Mouse (Mus musculus) kidney, adult 2 months (tissue): Measurements from ENCODE around the gene Rfx4. TPM values are rescaled to one million over a fixed set of nuclear protein-coding genes. Genes with fewer than 3 reads are reported as not detected.

Experiments
- DNase-seq: peaks from one replicate; pipeline ENCODE4 v3.0.0; 2021
- H3K27ac ChIP-seq: fragments of 200-500 bp; 2 replicates; pipeline ENCODE4 v1.5.1; 2012; ENCODE audit warnings: low read depth, low read length, control low read depth, inconsistent platforms; ENCODE audit not compliant: insufficient read depth
- H3K27me3 ChIP-seq: fragments of 200-500 bp; replicated peaks from 2 replicates; pipeline ENCODE4 v1.6.1; 2012; ENCODE audit warnings: mild to moderate bottlenecking, moderate library complexity, low read length, inconsistent platforms; ENCODE audit not compliant: control insufficient read depth, insufficient read depth
- H3K36me3 ChIP-seq: fragments of 200-500 bp; 2 replicates; pipeline ENCODE4 v1.6.1; 2012; ENCODE audit warnings: mild to moderate bottlenecking, moderate library complexity, low read length, inconsistent platforms; ENCODE audit not compliant: control insufficient read depth, insufficient read depth
- H3K4me1 ChIP-seq: fragments of 200-500 bp; 2 replicates; pipeline ENCODE4 v1.6.1; 2011; ENCODE audit warnings: low read length; ENCODE audit not compliant: control insufficient read depth, insufficient read depth
- H3K4me3 ChIP-seq: fragments of 200-500 bp; 2 replicates; pipeline ENCODE4 v1.5.1; 2011; ENCODE audit warnings: mild to moderate bottlenecking, low read depth, low read length, control low read depth; ENCODE audit not compliant: insufficient read depth
- CTCF ChIP-seq: fragments of 200-500 bp; conservative IDR thresholded peaks from 2 replicates; pipeline ENCODE4 v1.5.1; 2011; ENCODE audit warnings: low read depth, mild to moderate bottlenecking, control low read depth, low read length, moderate library complexity, mixed read lengths; ENCODE audit not compliant: insufficient read depth, insufficient read length
- POLR2A ChIP-seq: fragments of 200-500 bp; IDR thresholded peaks from one replicate; pipeline ENCODE4 v1.6.1; 2011; ENCODE audit warnings: low read depth, low read length, control low read depth
- WGBS: fragments of 180-500 bp; shearing (Covaris S2); methylation state at CpG from one replicate; pipeline ENCODE4 v1.1.7; 2018; 5-methylcytosine and 5-hydroxymethylcytosine counted together
- polyA plus RNA-seq: library from polyadenylated mRNA; depleted of rRNA; stranded (reverse); fragments of >200 nt; gene quantifications from 2 replicates; pipeline ENCODE4 v1.2.3, GENCODE M21; 2012

Rfx4 gene
- polyA plus RNA-seq, 1 experiment, result 0.23 TPM

DNA sequence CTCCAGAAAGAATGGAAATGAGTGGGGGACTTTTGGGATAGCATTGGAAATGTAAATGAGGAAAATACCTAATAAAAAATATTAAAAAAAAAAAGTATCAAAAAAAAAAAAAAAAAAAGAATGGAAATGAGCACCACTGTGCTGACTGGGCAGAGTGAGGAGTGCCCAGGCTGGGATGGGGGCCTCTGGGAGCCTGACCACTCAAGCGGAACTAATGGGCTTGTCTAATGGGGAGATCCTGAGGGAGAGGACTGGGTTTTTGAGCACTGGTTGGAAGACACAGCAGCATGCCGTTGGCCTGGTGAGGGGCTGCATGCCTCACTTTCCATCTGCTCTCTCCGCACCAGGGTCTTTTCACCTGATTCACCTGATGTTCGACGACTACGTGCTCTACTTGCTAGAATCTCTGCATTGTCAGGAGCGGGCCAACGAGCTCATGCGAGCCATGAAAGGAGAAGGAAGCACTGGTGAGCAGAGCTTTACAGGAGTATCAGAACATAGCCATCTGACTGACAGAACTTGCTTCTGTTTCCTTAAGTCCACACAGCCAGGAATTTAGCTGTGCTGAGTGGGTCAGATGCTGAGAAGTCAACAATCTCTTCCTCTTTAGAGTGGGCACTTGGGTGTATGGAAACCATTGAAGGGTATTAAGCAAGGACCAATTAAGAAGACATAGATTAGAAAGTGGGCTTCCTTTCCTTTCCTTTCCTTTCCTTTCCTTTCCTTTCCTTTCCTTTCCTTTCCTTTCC lies 124.1 kb downstream of the Rfx4 start:
- H3K27ac ChIP-seq, result no peak overlapping the region
- TF ChIP-seq CTCF (no peak), POLR2A (no peak)
- H3K36me3 ChIP-seq, result no peaks in the 10 kb centered on the region
- H3K4me1 ChIP-seq, result no peaks in the 10 kb centered on the region
- no peak for DNase-seq
- H3K27me3 ChIP-seq, result no peaks in the 10 kb centered on the region; the same call in 1 of the 2 replicates
- 60% methylated on average over 9 of the region's 9 CpGs for WGBS
- H3K4me3 ChIP-seq, result no peak overlapping the region

DNA sequence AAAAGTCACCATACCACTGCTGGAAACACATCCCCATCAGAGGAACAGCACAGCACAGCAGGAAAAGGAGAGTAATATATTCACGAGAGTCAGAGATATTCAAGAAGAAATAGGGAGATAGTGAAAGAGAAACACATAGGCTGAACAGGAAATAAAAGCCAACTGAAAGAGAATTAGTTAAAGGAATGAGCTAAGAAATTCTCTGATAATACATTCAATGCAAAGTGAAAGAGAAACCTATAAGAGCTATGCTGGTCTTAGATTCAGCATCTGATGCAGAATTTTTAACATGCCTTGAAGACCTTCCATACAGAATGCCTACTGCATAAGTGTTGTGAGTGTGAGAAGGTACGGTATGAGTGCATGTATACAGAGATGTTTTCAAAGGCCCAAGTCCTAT lies 126.7 kb downstream of the Rfx4 start:
- TF ChIP-seq POLR2A, result no peak
- TF ChIP-seq CTCF, result no peak
- no peak for DNase-seq

DNA sequence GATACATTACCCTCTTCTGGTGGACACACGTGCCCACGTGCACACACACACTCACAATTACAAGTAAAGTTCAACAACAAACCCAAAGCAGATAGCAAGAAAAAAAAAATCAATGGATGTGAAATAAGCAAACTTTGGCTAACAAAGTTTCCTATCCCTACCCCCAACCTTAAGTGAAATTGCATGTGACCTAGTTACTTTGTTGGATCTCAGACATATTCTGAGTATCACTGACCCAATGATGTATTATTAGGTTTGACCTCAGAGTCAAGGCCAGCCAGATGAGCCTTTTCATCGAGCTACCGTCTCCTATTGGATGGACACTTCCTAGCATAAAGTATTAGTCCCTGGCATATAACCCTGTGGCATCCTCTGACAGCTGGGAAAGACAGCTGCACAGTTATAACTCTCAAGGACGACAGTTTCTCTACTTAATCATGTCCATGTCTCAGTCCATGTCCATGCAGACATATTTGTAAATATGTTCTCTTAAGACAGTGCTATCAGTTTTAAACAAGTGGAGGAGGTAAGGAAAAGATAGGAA lies 129.6 kb downstream of the Rfx4 start:
- 55% methylated on average over 5 of the region's 5 CpGs for WGBS
- no peak for DNase-seq
- no peaks in the 10 kb centered on the region for H3K36me3 ChIP-seq
- H3K27ac ChIP-seq, result no peak overlapping the region
- H3K4me3 ChIP-seq, result no peak overlapping the region
- H3K27me3 ChIP-seq, result no peaks in the 10 kb centered on the region
- peaks cover 9% of the 10 kb centered on the region; the same call in 1 of the 2 replicates for H3K4me1 ChIP-seq
- no peak for TF ChIP-seq POLR2A
- TF ChIP-seq CTCF, result no peak

More for the DNA sequence above, 126.7 kb downstream of the Rfx4 start:
- WGBS, result 85% methylated on average over 2 of the region's 2 CpGs
- H3K4me1 ChIP-seq, result peaks cover 9% of the 10 kb centered on the region; the same call in 1 of the 2 replicates
- no peak overlapping the region for H3K27ac ChIP-seq
- H3K4me3 ChIP-seq, result no peak overlapping the region
- H3K36me3 ChIP-seq, result no peaks in the 10 kb centered on the region
- H3K27me3 ChIP-seq, result no peaks in the 10 kb centered on the region; the same call in 1 of the 2 replicates

DNA sequence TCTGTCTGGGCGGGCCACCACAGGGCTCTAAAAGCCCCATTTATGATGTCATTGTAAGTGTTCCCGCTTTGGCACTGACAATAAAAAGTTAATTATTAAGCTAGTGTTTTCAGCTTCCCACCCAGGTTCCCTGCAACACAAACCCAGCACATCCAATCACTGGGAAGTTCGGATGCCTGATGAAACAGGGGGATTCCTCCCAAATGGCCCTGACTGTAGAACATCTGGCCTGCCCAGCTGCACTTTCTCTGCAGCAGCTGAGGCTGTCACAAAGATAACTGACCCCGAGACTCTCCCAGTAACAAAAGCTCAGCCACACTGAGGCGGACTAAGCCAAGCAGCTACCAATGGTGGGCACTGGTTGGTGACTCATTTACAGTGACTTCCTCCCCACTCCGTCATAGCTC lies 130.4 kb downstream of the Rfx4 start:
- 15% methylated on average over 6 of the region's 6 CpGs for WGBS
- Histone ChIP-seq H3K36me3 (no peaks in the 10 kb centered on the region), H3K27ac (peak overlapping the region; percentile 56), H3K4me3 (peak overlapping the region; percentile 34; the same call in 1 of the 2 replicates), H3K27me3 (no peaks in the 10 kb centered on the region), H3K4me1 (peaks cover 9% of the 10 kb centered on the region; the same call in 1 of the 2 replicates)
- TF ChIP-seq POLR2A (no peak), CTCF (no peak)
- DNase-seq, result peak; percentile 72

DNA sequence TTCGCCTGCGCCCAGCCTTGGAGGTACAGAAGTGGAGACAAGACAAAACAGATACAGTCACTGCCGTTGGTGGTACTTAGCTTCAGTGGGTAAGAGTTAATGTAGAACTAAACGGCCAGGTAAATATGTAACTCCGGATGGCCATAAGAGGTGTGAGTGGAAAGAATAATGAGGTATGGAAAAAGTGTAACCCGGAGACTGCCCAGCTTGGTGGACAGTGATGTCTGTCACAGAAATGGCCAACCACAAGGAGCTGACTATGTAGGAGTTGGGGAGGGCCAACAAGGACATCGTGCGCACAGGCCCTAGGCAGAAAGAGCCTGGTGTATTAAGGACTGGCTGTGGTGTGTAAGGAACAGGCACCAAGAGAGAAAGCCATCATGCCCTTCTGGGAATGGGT lies 130.9 kb downstream of the Rfx4 start:
- no peak for TF ChIP-seq POLR2A
- 0 out of 2 replicates have a peak overlapping the region, but pooled peaks have one; percentile 19 for H3K4me3 ChIP-seq
- peak overlapping the region; percentile 28; the same call in 1 of the 2 replicates for H3K27ac ChIP-seq
- peak; percentile 62 for DNase-seq
- no peaks in the 10 kb centered on the region for H3K36me3 ChIP-seq
- WGBS, result 39% methylated on average over 8 of the region's 8 CpGs
- H3K27me3 ChIP-seq, result no peaks in the 10 kb centered on the region
- peaks cover 9% of the 10 kb centered on the region; the same call in 1 of the 2 replicates for H3K4me1 ChIP-seq

- Histone ChIP-seq H3K27me3 (no peaks in the 10 kb centered on the region), H3K27ac (no peak overlapping the region), H3K4me1 (peaks cover 9% of the 10 kb centered on the region; the same call in 1 of the 2 replicates), H3K4me3 (no peak overlapping the region), H3K36me3 (no peaks in the 10 kb centered on the region)
- WGBS, result 84% methylated on average over 4 of the region's 4 CpGs
- no peak for TF ChIP-seq POLR2A
- DNase-seq, result no peak
Observed at GRCm38 (mm10) chr10:84889096-84889846, 133.4 kb downstream of the Rfx4 start.
